Mouse (Mus musculus) gastrocnemius, postnatal 36 days (tissue): ENCODE measurements around the gene Zdhhc14. TPM values are rescaled to one million over a fixed set of nuclear protein-coding genes. Genes with fewer than 3 reads are reported as not detected.

Experiments used
- DNase-seq, 2 experiments: peaks; one replicate each; pipeline ENCODE4 v3.0.0; 2022
- intact Hi-C: fragments of 180-260 bp; cut with DNase I; formaldehyde crosslinking; loops from one replicate; pipeline ENCODE4 v1.15.1; 2025
- total RNA-seq, 2 experiments: library from RNA; stranded (reverse); gene quantifications; 2 replicates each; pipeline ENCODE4 v1.2.3; 2021

Zdhhc14 gene
- total RNA-seq, 2 experiments from 2014 or later, result 2.4 to 3.1 TPM

GRCm38 (mm10) chr17:5711861-5712260, 219.5 kb downstream of the Zdhhc14 start:
- no peak for DNase-seq
- intact Hi-C loops, result no loop called here

- intact Hi-C loops, result no loop called here
- no peak for DNase-seq
Measured at GRCm38 (mm10) chr17:5713141-5713540, 220.8 kb downstream of the Zdhhc14 start.

GRCm38 (mm10) chr17:5716912-5717311, 224.6 kb downstream of the Zdhhc14 start:
- DNase-seq, result no peak

GRCm38 (mm10) chr17:5718768-5719387, 226.5 kb downstream of the Zdhhc14 start:
- intact Hi-C loops, result no loop called here

More at GRCm38 (mm10) chr17:5716912-5717311, 224.6 kb downstream of the Zdhhc14 start:
- intact Hi-C loops, result no loop called here

GRCm38 (mm10) chr17:5722802-5723201, 230.4 kb downstream of the Zdhhc14 start:
- intact Hi-C loops, result no loop called here
- DNase-seq, result no peak

More at GRCm38 (mm10) chr17:5718768-5719387, 226.5 kb downstream of the Zdhhc14 start:
- no peak for DNase-seq

GRCm38 (mm10) chr17:5723601-5724189, 231.3 kb downstream of the Zdhhc14 start:
- no peak for DNase-seq
- intact Hi-C loops, result no loop called here

GRCm38 (mm10) chr17:5729587-5730125, 237.3 kb downstream of the Zdhhc14 start:
- intact Hi-C loops, result no loop called here
- DNase-seq, result no peak

- intact Hi-C loops, result no loop called here
- DNase-seq, result no peak
Measured at GRCm38 (mm10) chr17:5730538-5730937, 238.2 kb downstream of the Zdhhc14 start.

GRCm38 (mm10) chr17:5733400-5733799, 241.0 kb downstream of the Zdhhc14 start:
- no peak for DNase-seq
- intact Hi-C loops, result no loop called here

GRCm38 (mm10) chr17:5741061-5741460, 248.7 kb downstream of the Zdhhc14 start:
- DNase-seq, result no peak
- intact Hi-C loops, result no loop called here

GRCm38 (mm10) chr17:5744016-5744415, 251.7 kb downstream of the Zdhhc14 start:
- no peak for DNase-seq
- intact Hi-C loops, result no loop called here

- no peak for DNase-seq
- intact Hi-C loops, result no loop called here
Measured at GRCm38 (mm10) chr17:5746378-5746777, 254.0 kb downstream of the Zdhhc14 start.

- intact Hi-C loops, result no loop called here
- DNase-seq, result no peak
Measured at GRCm38 (mm10) chr17:5747539-5748500, 255.5 kb downstream of the Zdhhc14 start.

- no peak for DNase-seq
- intact Hi-C loops, result no loop called here
Measured at GRCm38 (mm10) chr17:5748501-5748894, 256.1 kb downstream of the Zdhhc14 start.

- no peak for DNase-seq
- intact Hi-C loops, result no loop called here
Measured at GRCm38 (mm10) chr17:5750278-5750677, 257.9 kb downstream of the Zdhhc14 start.

- DNase-seq, result no peak
Measured at GRCm38 (mm10) chr17:5751066-5751465, 258.7 kb downstream of the Zdhhc14 start.

GRCm38 (mm10) chr17:5752322-5752715, 260.0 kb downstream of the Zdhhc14 start:
- intact Hi-C loops, result loop anchor here (2.0 kb wide), 1 partner anchor 322 kb away; no protein-coding TSS in a partner anchor

More at GRCm38 (mm10) chr17:5751066-5751465, 258.7 kb downstream of the Zdhhc14 start:
- intact Hi-C loops, result no loop called here

GRCm38 (mm10) chr17:5752716-5753585, 260.6 kb downstream of the Zdhhc14 start:
- intact Hi-C loops, result loop anchor here (2.0 kb wide), 1 partner anchor 322 kb away; no protein-coding TSS in a partner anchor
- DNase-seq, result peak; percentile 59 to 82

More at GRCm38 (mm10) chr17:5752322-5752715, 260.0 kb downstream of the Zdhhc14 start:
- no peak for DNase-seq

- intact Hi-C loops, result no loop called here
Measured at GRCm38 (mm10) chr17:5755489-5755888, 263.1 kb downstream of the Zdhhc14 start.

GRCm38 (mm10) chr17:5756065-5756464, 263.7 kb downstream of the Zdhhc14 start:
- intact Hi-C loops, result no loop called here
- no peak for DNase-seq

More at GRCm38 (mm10) chr17:5755489-5755888, 263.1 kb downstream of the Zdhhc14 start:
- DNase-seq, result no peak
